Mouse (Mus musculus) heart, adult 2 months (tissue): ENCODE results near the gene Ifrd2. TPM values are rescaled to one million over a fixed set of nuclear protein-coding genes. Genes with fewer than 3 reads are reported as not detected.

Experiments used
- DNase-seq, 2 experiments: peaks; one replicate each; pipeline ENCODE4 v3.0.0; 2021
- H3K27ac ChIP-seq: fragments of 200-600 bp; 2 replicates; pipeline ENCODE4 v1.8.1; 2022
- H3K27me3 ChIP-seq: fragments of 200-500 bp; 2 replicates; pipeline ENCODE4 v1.6.1; 2012; ENCODE audit warnings: mild to moderate bottlenecking, low read length, inconsistent platforms, mixed read lengths; ENCODE audit not compliant: control insufficient read depth, insufficient read depth
- H3K36me3 ChIP-seq: fragments of 200-500 bp; 2 replicates; pipeline ENCODE4 v1.6.1; 2012; ENCODE audit warnings: low read length, inconsistent platforms; ENCODE audit not compliant: control insufficient read depth, insufficient read depth
- H3K4me1 ChIP-seq: fragments of 200-500 bp; 2 replicates; pipeline ENCODE4 v1.6.1; 2011; ENCODE audit warnings: low read length; ENCODE audit not compliant: control insufficient read depth, insufficient read depth
- H3K4me3 ChIP-seq: fragments of 200-600 bp; 2 replicates; pipeline ENCODE4 v1.8.1; 2022
- H3K79me2 ChIP-seq: fragments of 200-500 bp; replicated peaks from 2 replicates; pipeline ENCODE4 v1.6.1; 2012; ENCODE audit warnings: mild to moderate bottlenecking, inconsistent platforms, low read length, moderate library complexity, mixed read lengths; ENCODE audit not compliant: control insufficient read depth, insufficient read depth
- H3K9ac ChIP-seq: fragments of 200-500 bp; 2 replicates; pipeline ENCODE4 v1.6.1; 2012; ENCODE audit warnings: low read depth, mild to moderate bottlenecking, control low read depth, inconsistent platforms, low read length, mixed read lengths
- CTCF ChIP-seq: fragments of 200-600 bp; IDR thresholded peaks from 2 replicates; pipeline ENCODE4 v1.8.1; 2022; ENCODE audit warnings: antibody characterized with exemption, mild to moderate bottlenecking, moderate library complexity
- EP300 ChIP-seq: fragments of 200-500 bp; IDR thresholded peaks from 2 replicates; pipeline ENCODE4 v1.6.1; 2011; ENCODE audit warnings: low read depth, low read length, control low read depth; ENCODE audit not compliant: insufficient read depth
- POLR2A ChIP-seq: fragments of 200-500 bp; IDR thresholded peaks from 2 replicates; pipeline ENCODE4 v1.6.1; 2011; ENCODE audit warnings: mild to moderate bottlenecking, low read depth, low read length, control low read depth; ENCODE audit not compliant: insufficient read depth
- WGBS: fragments of 180-500 bp; shearing (Covaris S2); methylation state at CpG from one replicate; pipeline ENCODE4 v1.1.7; 2018; 5-methylcytosine and 5-hydroxymethylcytosine counted together
- intact Hi-C: fragments of 180-260 bp; cut with DNase I; formaldehyde crosslinking; loops from one replicate; pipeline ENCODE4 v1.15.1; 2025
- polyA plus RNA-seq: library from polyadenylated mRNA; depleted of rRNA; stranded (reverse); fragments of >200 nt; gene quantifications from 2 replicates; pipeline ENCODE4 v1.2.3, GENCODE M21; 2012
- total RNA-seq, 2 experiments: library from RNA; stranded (reverse); gene quantifications; 2 replicates each; pipeline ENCODE4 v1.2.3; 2021

The Ifrd2 gene
- total and polyA plus RNA-seq, 3 experiments: 39.9 to 51.4 (median 43.7) TPM

- H3K79me2 ChIP-seq: no peaks in the 10 kb centered on the region
- H3K4me3 ChIP-seq: no peak overlapping the region
- TF ChIP-seq EP300 (no peak), CTCF (no peak), POLR2A (no peak)
- no peaks in the 10 kb centered on the region for H3K27me3 ChIP-seq
- no peak overlapping the region for H3K9ac ChIP-seq
- peak in 1 of 2 experiments; percentile 9 for DNase-seq
- no peak overlapping the region for H3K27ac ChIP-seq
- H3K36me3 ChIP-seq: no peaks in the 10 kb centered on the region
- peaks cover 5% of the 10 kb centered on the region; the same call in 1 of the 2 replicates for H3K4me1 ChIP-seq
- WGBS: 91% methylated on average over 12 of the region's 12 CpGs
- intact Hi-C loops: loop anchor here (10.0 kb wide), 1 partner anchor 860 kb away; the partner anchor contains the start of gene Tex264
Observed at GRCm38 (mm10) chr9:107544729-107545128, 42.7 kb upstream of the Ifrd2 start.

- Histone ChIP-seq H3K9ac (no peak overlapping the region), H3K27me3 (no peaks in the 10 kb centered on the region), H3K4me1 (peaks cover 5% of the 10 kb centered on the region; the same call in 1 of the 2 replicates), H3K79me2 (no peaks in the 10 kb centered on the region), H3K36me3 (no peaks in the 10 kb centered on the region), H3K27ac (no peak overlapping the region), H3K4me3 (no peak overlapping the region)
- WGBS: 83% methylated on average over 10 of the region's 10 CpGs
- intact Hi-C loops: loop anchor here (10.0 kb wide), 1 partner anchor 860 kb away; the partner anchor contains the start of gene Tex264
- TF ChIP-seq CTCF (no peak), POLR2A (no peak), EP300 (no peak)
- DNase-seq: peak in 1 of 2 experiments; percentile 6
Observed at GRCm38 (mm10) chr9:107545199-107545598, 42.2 kb upstream of the Ifrd2 start.

- intact Hi-C loops: loop anchor here (10.0 kb wide), 1 partner anchor 861 kb away; the partner anchor contains the start of gene Tex264
- H3K79me2 ChIP-seq: no peaks in the 10 kb centered on the region
- 15% methylated on average over 3 of the region's 3 CpGs for WGBS
- no peak overlapping the region for H3K27ac ChIP-seq
- no peak overlapping the region for H3K9ac ChIP-seq
- H3K27me3 ChIP-seq: no peaks in the 10 kb centered on the region
- DNase-seq: peak; percentile 65 to 77
- peaks cover 5% of the 10 kb centered on the region; the same call in 1 of the 2 replicates for H3K4me1 ChIP-seq
- no peak overlapping the region for H3K4me3 ChIP-seq
- no peak for TF ChIP-seq EP300
- peak; percentile 100 for TF ChIP-seq CTCF
- H3K36me3 ChIP-seq: no peaks in the 10 kb centered on the region
Observed at GRCm38 (mm10) chr9:107545602-107546001, 41.8 kb upstream of the Ifrd2 start.

GRCm38 (mm10) chr9:107547026-107547425 is 40.4 kb upstream of the Ifrd2 start, which contains the start of gene Zmynd10:
Gene Zmynd10 (plus strand): TSS chr9:107547298.
- H3K4me3 ChIP-seq: 0 out of 2 replicates have a peak within 1 kb of the TSS, but pooled peaks have one; percentile 10
- peaks cover 10% of the 10 kb centered on the region for H3K4me1 ChIP-seq
- H3K36me3 ChIP-seq: no peaks in the 10 kb centered on the region
- 7% methylated on average over 20 of the region's 20 CpGs for WGBS
- DNase-seq: peak; percentile 82 to 89
- H3K27ac ChIP-seq: no peak within 1 kb of the TSS
- no peaks in the 10 kb centered on the region for H3K79me2 ChIP-seq
- H3K27me3 ChIP-seq: no peaks in the 10 kb centered on the region
- intact Hi-C loops: loop anchor here (10.0 kb wide), 1 partner anchor 862 kb away; the partner anchor contains the start of gene Tex264
- no peak within 1 kb of the TSS for H3K9ac ChIP-seq
- TF ChIP-seq POLR2A: no peak
- TF ChIP-seq EP300: no peak
- TF ChIP-seq CTCF: no peak

- no peak for TF ChIP-seq CTCF
- no peak for TF ChIP-seq EP300
- no peak for TF ChIP-seq POLR2A
- WGBS: 74% methylated on average over 5 of the region's 5 CpGs
- Histone ChIP-seq H3K36me3 (no peaks in the 10 kb centered on the region), H3K4me3 (no peak overlapping the region), H3K79me2 (no peaks in the 10 kb centered on the region), H3K9ac (no peak overlapping the region), H3K27me3 (no peaks in the 10 kb centered on the region), H3K27ac (no peak overlapping the region), H3K4me1 (peaks cover 10% of the 10 kb centered on the region)
- intact Hi-C loops: loop anchor here (10.0 kb wide), 1 partner anchor 863 kb away; the partner anchor contains the start of gene Tex264
- DNase-seq: peak in 1 of 2 experiments; percentile 31
Observed at GRCm38 (mm10) chr9:107547957-107548356, 39.5 kb upstream of the Ifrd2 start.

- WGBS: 95% methylated on average over 10 of the region's 10 CpGs
- TF ChIP-seq POLR2A: no peak
- TF ChIP-seq CTCF: no peak
- no peak for TF ChIP-seq EP300
- no peaks in the 10 kb centered on the region for H3K36me3 ChIP-seq
Observed at GRCm38 (mm10) chr9:107548820-107549219, 38.6 kb upstream of the Ifrd2 start.

More at GRCm38 (mm10) chr9:107548820-107549219, 38.6 kb upstream of the Ifrd2 start:
- Histone ChIP-seq H3K79me2 (no peaks in the 10 kb centered on the region), H3K9ac (no peak overlapping the region), H3K4me3 (no peak overlapping the region), H3K4me1 (peaks cover 14% of the 10 kb centered on the region), H3K27ac (no peak overlapping the region), H3K27me3 (no peaks in the 10 kb centered on the region)
- no peak for DNase-seq
- intact Hi-C loops: loop anchor here (10.0 kb wide), 1 partner anchor 864 kb away; the partner anchor contains the start of gene Tex264
